Mouse (Mus musculus) liver, embryonic 13.5 days (tissue): ENCODE measurements around the gene Ephb3. TPM values are rescaled to one million over a fixed set of nuclear protein-coding genes. Genes with fewer than 3 reads are reported as not detected.
A peak's percentile ranks its signal among the peaks of the same experiment; 100 is the strongest.

Experiments used
- ATAC-seq: fragments of 200-750 bp; cut with Nextera tagmentation; 2 replicates; pipeline ENCODE4 v1.8.0; 2017; ENCODE audit warnings: low read depth, mild to moderate bottlenecking, moderate number of reproducible peaks, moderate library complexity
- DNase-seq: peaks from one replicate; pipeline ENCODE4 v3.0.0; 2022
- H3K27ac ChIP-seq: fragments of 300-500 bp; sonication (generic); 2 replicates; pipeline ENCODE4 v1.5.1; 2015; ENCODE audit warnings: moderate library complexity, mild to moderate bottlenecking, inconsistent platforms
- H3K27me3 ChIP-seq: fragments of 300-500 bp; sonication (generic); 2 replicates; pipeline ENCODE4 v1.6.1; 2015; ENCODE audit warnings: mild to moderate bottlenecking, inconsistent platforms
- H3K36me3 ChIP-seq: fragments of 300-500 bp; sonication (generic); 2 replicates; pipeline ENCODE4 v1.6.1; 2015; ENCODE audit warnings: mild to moderate bottlenecking, inconsistent platforms
- H3K4me1 ChIP-seq: fragments of 300-500 bp; sonication (generic); replicated peaks from 2 replicates; pipeline ENCODE4 v1.6.1; 2015; ENCODE audit warnings: inconsistent platforms
- H3K4me2 ChIP-seq: fragments of 300-500 bp; sonication (generic); 2 replicates; pipeline ENCODE4 v1.6.1; 2015; ENCODE audit warnings: inconsistent platforms, mild to moderate bottlenecking, moderate library complexity
- H3K4me3 ChIP-seq: fragments of 300-500 bp; sonication (generic); replicated peaks from 2 replicates; pipeline ENCODE4 v1.5.1; 2015; ENCODE audit warnings: mild to moderate bottlenecking, inconsistent platforms
- H3K9ac ChIP-seq: fragments of 300-500 bp; sonication (generic); 2 replicates; pipeline ENCODE4 v1.6.1; 2015; ENCODE audit warnings: mild to moderate bottlenecking, inconsistent platforms
- H3K9me3 ChIP-seq: fragments of 300-500 bp; sonication (generic); replicated peaks from 2 replicates; pipeline ENCODE4 v1.6.1; 2016; ENCODE audit warnings: inconsistent platforms
- WGBS: fragments of 180-500 bp; shearing (Covaris S2); methylation state at CpG from one replicate; pipeline ENCODE4 v1.1.7; 2015; ENCODE audit not compliant: insufficient replicate concordance; 5-methylcytosine and 5-hydroxymethylcytosine counted together
- polyA plus RNA-seq: library from polyadenylated mRNA; unstranded; fragments of >200 nt; fragmentation: Nextera tagmentation; extraction: Ambion mirVana; gene quantifications from 2 replicates; pipeline ENCODE4 v1.2.1, GENCODE M21; 2015

Gene Ephb3
- polyA plus RNA-seq, 1 experiment from 2014 or later = 0.91 TPM

- Histone ChIP-seq H3K36me3 (no peaks in the 10 kb centered on the region), H3K9me3 (no peaks in the 10 kb centered on the region), H3K4me3 (peak overlapping the region; percentile 36), H3K9ac (no peak overlapping the region), H3K27me3 (peaks cover 91% of the 10 kb centered on the region), H3K4me2 (peak overlapping the region; percentile 58), H3K27ac (no peak overlapping the region), H3K4me1 (peaks cover 21% of the 10 kb centered on the region)
- ATAC-seq = no peak
- no peak for DNase-seq
- WGBS = 4% methylated on average over 38 of the region's 38 CpGs
These were observed 43.5 kb downstream of the Ephb3 start for GRCm38 (mm10) chr16:21247871-21248712.

DNA sequence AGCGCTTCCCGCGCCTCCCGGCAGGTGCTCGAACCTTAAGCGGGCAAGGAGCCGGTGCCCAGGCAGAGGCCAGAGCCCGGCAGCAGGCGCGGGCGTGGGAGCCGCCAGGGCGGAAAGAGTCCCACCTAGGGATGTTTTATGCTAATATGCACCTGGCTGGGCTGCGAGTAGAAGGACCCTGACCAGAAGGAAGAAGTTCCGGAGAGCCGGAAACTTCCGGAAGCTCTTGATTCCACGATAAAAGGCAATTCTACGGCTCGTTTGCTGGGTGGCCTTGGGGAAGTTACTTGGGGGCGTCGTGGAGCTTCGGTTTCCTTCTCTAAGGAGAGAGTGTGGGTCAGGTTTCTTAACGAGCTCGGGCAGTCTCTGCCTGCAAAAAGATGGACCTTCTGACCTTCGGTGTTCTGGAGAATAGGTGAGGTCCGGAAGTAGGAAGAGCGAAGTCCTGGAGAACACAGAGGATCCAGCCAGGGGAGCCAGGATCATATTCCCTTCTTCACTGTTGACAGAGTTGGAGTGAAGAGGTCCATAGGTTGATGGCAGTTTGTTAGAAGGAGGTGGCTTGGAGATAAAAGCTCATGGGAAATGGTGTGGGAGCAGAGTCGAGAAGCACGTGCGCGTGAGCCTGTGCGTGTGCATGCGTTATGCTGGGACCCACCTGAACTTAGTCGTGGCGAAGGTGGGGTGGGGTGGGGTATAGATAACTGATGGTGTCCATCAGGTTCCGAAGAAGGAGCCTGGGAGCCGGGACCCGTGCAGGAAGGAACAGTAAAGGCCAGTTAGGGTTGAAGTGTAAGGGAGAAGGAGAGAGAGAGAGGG lies 44.4 kb downstream of the Ephb3 start:
- WGBS = 5% methylated on average over 39 of the region's 39 CpGs
- Histone ChIP-seq H3K27ac (no peak overlapping the region), H3K4me1 (peaks cover 21% of the 10 kb centered on the region), H3K4me3 (peak overlapping the region; percentile 36), H3K9me3 (no peaks in the 10 kb centered on the region), H3K27me3 (peaks cover 86% of the 10 kb centered on the region), H3K9ac (no peak overlapping the region), H3K4me2 (peak overlapping the region; percentile 58), H3K36me3 (no peaks in the 10 kb centered on the region)
- DNase-seq (no peak), ATAC-seq (no peak)

- H3K4me2 ChIP-seq = no peak overlapping the region
- peaks cover 10% of the 10 kb centered on the region for H3K4me1 ChIP-seq
- peaks cover 52% of the 10 kb centered on the region for H3K27me3 ChIP-seq
- ATAC-seq = no peak
- no peak overlapping the region for H3K9ac ChIP-seq
- no peaks in the 10 kb centered on the region for H3K36me3 ChIP-seq
- no peak for DNase-seq
- no peak overlapping the region for H3K4me3 ChIP-seq
- no peaks in the 10 kb centered on the region for H3K9me3 ChIP-seq
- WGBS = 39% methylated on average over 11 of the region's 11 CpGs
- H3K27ac ChIP-seq = no peak overlapping the region
These were observed 47.9 kb downstream of the Ephb3 start for GRCm38 (mm10) chr16:21252401-21252955.

GRCm38 (mm10) chr16:21255574-21256304 lies 51.2 kb downstream of the Ephb3 start:
- Histone ChIP-seq H3K4me3 (no peak overlapping the region), H3K4me2 (no peak overlapping the region)
- whole genome bisulfite sequencing = 53% methylated on average over 11 of the region's 11 CpGs

DNA sequence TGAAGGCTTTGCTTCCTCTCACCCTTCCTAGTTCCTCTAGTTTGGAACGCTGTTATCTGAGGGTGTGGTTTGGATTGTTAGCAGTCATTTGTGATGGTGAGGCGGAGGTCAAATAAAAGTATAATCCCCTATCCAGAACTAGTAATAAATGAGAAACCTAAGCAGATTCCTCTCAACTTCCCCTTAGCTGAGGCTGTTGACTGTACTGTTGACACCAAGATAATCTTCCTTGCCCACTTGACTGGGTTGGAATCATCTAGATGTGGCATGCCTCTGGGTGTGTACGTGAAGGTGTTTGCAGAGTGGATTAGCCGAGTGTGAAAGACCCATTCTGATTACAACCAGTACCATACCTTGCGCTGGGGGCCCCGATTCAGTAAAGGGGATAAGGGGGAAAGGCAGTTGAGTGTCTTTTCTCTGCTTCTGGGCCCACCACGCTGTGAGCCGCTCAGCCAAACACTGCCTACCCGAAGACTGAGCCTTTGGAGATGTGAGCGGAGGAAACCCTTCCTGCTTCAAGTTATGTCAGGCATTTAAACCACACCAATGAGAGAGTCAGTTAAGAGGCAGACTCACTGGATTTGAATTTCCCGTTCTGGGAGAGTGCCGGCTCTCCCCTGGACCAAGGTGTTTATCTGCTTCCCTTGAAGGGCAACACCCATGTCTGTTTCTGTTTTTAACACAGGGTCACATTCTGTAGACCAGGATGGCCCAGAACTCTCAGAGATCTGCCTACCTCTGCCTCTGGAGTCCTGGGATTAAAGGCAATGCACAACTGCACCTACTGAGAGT lies 52.2 kb downstream of the Ephb3 start:
- DNase-seq (no peak), ATAC-seq (no peak)
- 59% methylated on average over 12 of the region's 12 CpGs for WGBS
- H3K27ac ChIP-seq = no peak overlapping the region
- H3K4me1 ChIP-seq = no peaks in the 10 kb centered on the region
- no peaks in the 10 kb centered on the region for H3K36me3 ChIP-seq
- peaks cover 10% of the 10 kb centered on the region; the same call in 1 of the 2 replicates for H3K27me3 ChIP-seq
- H3K4me3 ChIP-seq = no peak overlapping the region
- H3K9me3 ChIP-seq = no peaks in the 10 kb centered on the region
- H3K4me2 ChIP-seq = no peak overlapping the region
- no peak overlapping the region for H3K9ac ChIP-seq

More at GRCm38 (mm10) chr16:21255574-21256304, 51.2 kb downstream of the Ephb3 start:
- Histone ChIP-seq H3K36me3 (no peaks in the 10 kb centered on the region), H3K9ac (no peak overlapping the region), H3K4me1 (no peaks in the 10 kb centered on the region), H3K27me3 (peaks cover 20% of the 10 kb centered on the region), H3K27ac (no peak overlapping the region), H3K9me3 (no peaks in the 10 kb centered on the region)
- no peak for DNase-seq
- ATAC-seq = no peak

- H3K27ac ChIP-seq = no peak overlapping the region
- H3K4me1 ChIP-seq = no peaks in the 10 kb centered on the region
- no peaks in the 10 kb centered on the region for H3K27me3 ChIP-seq
- ATAC-seq (no peak), DNase-seq (no peak)
- H3K4me3 ChIP-seq = no peak overlapping the region
- H3K4me2 ChIP-seq = no peak overlapping the region
- no peak overlapping the region for H3K9ac ChIP-seq
- H3K36me3 ChIP-seq = no peaks in the 10 kb centered on the region
- 67% methylated on average over 7 of the region's 7 CpGs for WGBS
- H3K9me3 ChIP-seq = no peaks in the 10 kb centered on the region
These were observed 60.9 kb downstream of the Ephb3 start for GRCm38 (mm10) chr16:21265417-21265816.

- Histone ChIP-seq H3K4me2 (no peak overlapping the region), H3K4me1 (no peaks in the 10 kb centered on the region), H3K27me3 (no peaks in the 10 kb centered on the region), H3K36me3 (no peaks in the 10 kb centered on the region), H3K9me3 (no peaks in the 10 kb centered on the region), H3K4me3 (no peak overlapping the region), H3K9ac (no peak overlapping the region), H3K27ac (no peak overlapping the region)
- ATAC-seq (no peak), DNase-seq (no peak)
- 55% methylated on average over 8 of the region's 8 CpGs for WGBS
These were observed 65.2 kb downstream of the Ephb3 start for GRCm38 (mm10) chr16:21269775-21270174.

- no peak overlapping the region for H3K27ac ChIP-seq
- H3K4me1 ChIP-seq = no peaks in the 10 kb centered on the region
- 52% methylated on average over 6 of the region's 6 CpGs for WGBS
- no peak for DNase-seq
- no peak overlapping the region for H3K9ac ChIP-seq
- no peaks in the 10 kb centered on the region for H3K27me3 ChIP-seq
- no peaks in the 10 kb centered on the region for H3K9me3 ChIP-seq
- no peaks in the 10 kb centered on the region for H3K36me3 ChIP-seq
- ATAC-seq = no peak
- H3K4me2 ChIP-seq = no peak overlapping the region
- no peak overlapping the region for H3K4me3 ChIP-seq
These were observed 67.3 kb downstream of the Ephb3 start for GRCm38 (mm10) chr16:21271773-21272247.

DNA sequence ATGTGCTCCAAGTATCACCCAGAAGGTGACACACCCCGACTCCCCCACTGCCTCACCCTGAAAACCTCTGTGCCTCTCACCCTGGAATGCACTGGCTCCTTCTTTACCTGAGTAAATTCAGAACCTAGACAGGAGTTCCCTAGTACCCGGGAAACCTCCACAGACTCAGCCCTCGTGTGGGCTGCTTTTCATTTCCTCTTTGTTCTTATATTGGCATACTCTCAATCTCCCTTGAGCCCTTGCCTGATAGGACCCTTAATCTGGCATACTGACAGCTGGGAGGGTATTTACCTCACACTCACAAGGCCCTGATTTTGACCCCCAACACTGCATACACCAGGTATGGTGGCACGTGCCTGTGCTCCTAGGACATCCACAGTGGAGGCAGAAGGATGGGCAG lies 68.2 kb downstream of the Ephb3 start:
- DNase-seq = no peak
- H3K4me2 ChIP-seq = no peak overlapping the region
- H3K27ac ChIP-seq = no peak overlapping the region
- no peaks in the 10 kb centered on the region for H3K27me3 ChIP-seq
- H3K4me1 ChIP-seq = no peaks in the 10 kb centered on the region
- H3K9ac ChIP-seq = no peak overlapping the region
- WGBS = 38% methylated on average over 4 of the region's 4 CpGs
- H3K36me3 ChIP-seq = no peaks in the 10 kb centered on the region
- ATAC-seq = no peak
- no peak overlapping the region for H3K4me3 ChIP-seq
- H3K9me3 ChIP-seq = no peaks in the 10 kb centered on the region
